Mouse (Mus musculus): ENCODE data around the gene Gm10424. TPM values are rescaled to one million over a fixed set of nuclear protein-coding genes. Genes with fewer than 3 reads are reported as not detected.
"Not testable (repeated sequence)": the region's sequence is repeated elsewhere in the genome, so short reads cannot be mapped to it uniquely, and the experiment has no call there.

The Gm10424 gene
- total RNA-seq (2021) (not detected), polyA plus RNA-seq (2012; rRNA removed) (not detected in 2 replicates)
- long read RNA-seq: 0 reads

- not testable (repeated sequence) for DNase-seq
Measured at GRCm38 (mm10) chr5:95272668-95273067, at the start of gene Gm10424. Gm10424 (minus strand) TSS chr5:95272768.

- not testable (repeated sequence) for DNase-seq
Measured at GRCm38 (mm10) chr5:95305611-95306010, 33.0 kb upstream of the Gm10424 start, which contains the start of gene Gm3259. Gm3259 (plus strand) TSS chr5:95305911.

Other genes starting within 250 kb of the Gm10424 start
- gene Gm7942, start 165.8 kb downstream of the Gm10424 start, total RNA-seq (2021): not detected
- not detected in 2 replicates for gene Gm7942, start 165.8 kb downstream of the Gm10424 start, polyA plus RNA-seq (2012; rRNA removed)
- not detected for gene Gm16513, start 90.1 kb downstream of the Gm10424 start, total RNA-seq (2021)
- gene Gm16513, start 90.1 kb downstream of the Gm10424 start, polyA plus RNA-seq (2012; rRNA removed): not detected in 2 replicates
- gene Gm3259, start 33.1 kb upstream of the Gm10424 start, total RNA-seq (2021): not detected
- not detected in 2 replicates for gene Gm3259, start 33.1 kb upstream of the Gm10424 start, polyA plus RNA-seq (2012; rRNA removed)
- not detected for gene D5Ertd577e, start 184.0 kb upstream of the Gm10424 start, total RNA-seq (2021)
- gene D5Ertd577e, start 184.0 kb upstream of the Gm10424 start, polyA plus RNA-seq (2012; rRNA removed): not detected in 2 replicates
- gene Gm3286, start 238.0 kb upstream of the Gm10424 start, total RNA-seq (2021): not detected
- not detected in 2 replicates for gene Gm3286, start 238.0 kb upstream of the Gm10424 start, polyA plus RNA-seq (2012; rRNA removed)

All from adrenal gland, adult 2 months (tissue).